ENCODE assay signal across 14 mouse cellular contexts in the genomic region with DNA sequence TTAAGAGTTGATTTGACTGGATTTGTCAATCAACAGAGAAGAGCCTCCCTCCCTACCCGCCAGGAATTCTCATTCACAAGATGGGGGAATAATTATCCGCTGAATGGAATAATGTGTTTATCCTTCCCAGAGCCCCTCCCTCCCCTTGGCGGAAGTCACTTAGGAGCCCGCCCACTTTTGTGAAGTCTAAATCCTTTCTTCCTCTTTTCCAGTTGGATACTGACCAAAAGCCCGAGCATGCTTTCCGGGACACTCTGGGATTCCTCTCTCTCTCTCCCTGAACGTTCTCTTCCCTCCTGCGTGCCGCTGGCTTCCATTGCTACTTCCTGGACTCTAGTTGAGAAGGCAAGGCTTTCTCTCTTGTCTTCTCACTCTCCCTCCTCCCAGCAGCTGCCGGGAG.
DNase-seq lines count a peak whose midpoint lies in the region; ATAC-seq and TF ChIP-seq lines count a peak whose summit lies in the region.
"Had no signal": no experiment of that assay in that cellular context is flagged by ENCODE, and none has a peak within 500 bp of the region (broad histone marks: within the 10 kb centered on the region; RNA-seq: fewer than 3 reads in every experiment).

No protein-coding gene starts in this region.

- no peak overlapping the region for H3K4me3 ChIP-seq in forebrain, embryonic 11.5 days (ENCODE audit: low read depth, low read length)
- H3K4me3 ChIP-seq in forebrain, embryonic 13.5 days: no peak overlapping the region
- peak overlapping the region; percentile 46 for H3K4me3 ChIP-seq in layer of hippocampus, adult 2 months
- H3K4me3 ChIP-seq in small intestine, adult 2 months (ENCODE audit: low read depth, low read length): peak overlapping the region; percentile 32
- H3K4me3 ChIP-seq in midbrain, postnatal 0 days (ENCODE audit: low read depth, low read length): no peak overlapping the region
- H3K4me3 ChIP-seq: embryonic facial prominence, embryonic 13.5 days; limb, embryonic 12.5 days; midbrain, embryonic 13.5 days; neural tube, embryonic 12.5 days had no signal

- TF ChIP-seq CTCF in layer of hippocampus, adult 2 months (conservative IDR thresholded peaks at IDR 0.05): no peak
- no peak for TF ChIP-seq CTCF in small intestine, adult 2 months (IDR thresholded peaks at IDR 0.05; ENCODE audit: extremely low read depth, insufficient read length, insufficient replicate concordance, low read depth, low read length)
- no peak for TF ChIP-seq CTCF in midbrain, postnatal 0 days (IDR thresholded peaks at IDR 0.05)

- no peaks in the 10 kb centered on the region for H3K9me3 ChIP-seq in forebrain, embryonic 11.5 days (ENCODE audit: control insufficient read depth, low read length)
- no peaks in the 10 kb centered on the region for H3K9me3 ChIP-seq in forebrain, embryonic 13.5 days (replicated peaks)
- no peaks in the 10 kb centered on the region for H3K9me3 ChIP-seq in midbrain, postnatal 0 days (ENCODE audit: low read length)
- H3K9me3 ChIP-seq: embryonic facial prominence, embryonic 13.5 days; limb, embryonic 12.5 days; midbrain, embryonic 13.5 days; neural tube, embryonic 12.5 days had no signal

- 0 out of 2 replicates have a peak, but pooled peaks have one; percentile 28 for ATAC-seq in forebrain, embryonic 11.5 days (replicated peaks; ENCODE audit: low FRiP score)
- no peak for ATAC-seq in forebrain, embryonic 13.5 days
- ATAC-seq in midbrain, postnatal 0 days (ENCODE audit: low FRiP score): no peak
- ATAC-seq: liver, postnatal 0 days; midbrain, embryonic 13.5 days had no signal

- H3K4me1 ChIP-seq in forebrain, embryonic 11.5 days (replicated peaks; ENCODE audit: control insufficient read depth, insufficient read depth, low read length): no peaks in the 10 kb centered on the region
- H3K4me1 ChIP-seq in forebrain, embryonic 13.5 days: no peaks in the 10 kb centered on the region
- no peaks in the 10 kb centered on the region for H3K4me1 ChIP-seq in small intestine, adult 2 months (ENCODE audit: control insufficient read depth, insufficient read depth, insufficient read length, low read length)
- H3K4me1 ChIP-seq in midbrain, postnatal 0 days (ENCODE audit: insufficient read depth, low read length): no peaks in the 10 kb centered on the region
- H3K4me1 ChIP-seq: embryonic facial prominence, embryonic 13.5 days; midbrain, embryonic 13.5 days; neural tube, embryonic 12.5 days had no signal

- TF ChIP-seq POLR2A in small intestine, adult 2 months (IDR thresholded peaks at IDR 0.05; ENCODE audit: low read depth, low read length): no peak

- no peaks in the 10 kb centered on the region for H3K36me3 ChIP-seq in forebrain, embryonic 11.5 days (ENCODE audit: control insufficient read depth, insufficient read depth, low read length)
- H3K36me3 ChIP-seq in forebrain, embryonic 13.5 days (ENCODE audit: poor library complexity, severe bottlenecking): no peaks in the 10 kb centered on the region
- H3K36me3 ChIP-seq in small intestine, adult 2 months (ENCODE audit: control insufficient read depth, insufficient read depth, low read length): no peaks in the 10 kb centered on the region
- no peaks in the 10 kb centered on the region for H3K36me3 ChIP-seq in midbrain, postnatal 0 days (ENCODE audit: insufficient read depth, low read length)
- H3K36me3 ChIP-seq: embryonic facial prominence, embryonic 13.5 days; limb, embryonic 12.5 days; midbrain, embryonic 13.5 days; neural tube, embryonic 12.5 days had no signal

- DNase-seq in forebrain, embryonic 11.5 days (ENCODE audit: low spot score): no peak
- DNase-seq in layer of hippocampus, adult 2 months (ENCODE audit: low spot score in 2 of 2): peak in 1 of 2 experiments; percentile 12
- no peak for DNase-seq in layer of hippocampus, postnatal 36 days
- DNase-seq in heart, adult 9 months (ENCODE audit: low spot score in 2 of 2): peak; percentile 21 to 23
- DNase-seq in midbrain, postnatal 0 days (ENCODE audit: low spot score): no peak
- DNase-seq in layer of hippocampus, adult 11-12 months (ENCODE audit: low spot score): no peak
- DNase-seq: cerebellum, postnatal 14 days; liver, postnatal 0 days had no signal

- no peak overlapping the region for H3K27ac ChIP-seq in forebrain, embryonic 11.5 days (ENCODE audit: low read depth, low read length)
- no peak overlapping the region for H3K27ac ChIP-seq in forebrain, embryonic 13.5 days
- H3K27ac ChIP-seq in layer of hippocampus, adult 2 months: no peak overlapping the region
- no peak overlapping the region for H3K27ac ChIP-seq in small intestine, adult 2 months (ENCODE audit: insufficient read depth, low read depth, low read length)
- H3K27ac ChIP-seq in midbrain, postnatal 0 days (ENCODE audit: low read depth, low read length): no peak overlapping the region
- H3K27ac ChIP-seq: embryonic facial prominence, embryonic 13.5 days; limb, embryonic 12.5 days; midbrain, embryonic 13.5 days; neural tube, embryonic 12.5 days had no signal

- H3K4me2 ChIP-seq in forebrain, embryonic 11.5 days (ENCODE audit: low read depth, low read length, severe bottlenecking): no peak overlapping the region
- H3K4me2 ChIP-seq in forebrain, embryonic 13.5 days: no peak overlapping the region
- no peak overlapping the region for H3K4me2 ChIP-seq in midbrain, postnatal 0 days (ENCODE audit: low read depth, low read length, poor library complexity, severe bottlenecking)
- H3K4me2 ChIP-seq: embryonic facial prominence, embryonic 13.5 days; limb, embryonic 12.5 days; midbrain, embryonic 13.5 days; neural tube, embryonic 12.5 days had no signal

- WGBS in forebrain, embryonic 11.5 days: 86% methylated on average over 10 of the region's 10 CpGs
- 75% methylated on average over 10 of the region's 10 CpGs for WGBS in forebrain, embryonic 13.5 days
- WGBS in small intestine, adult 2 months: 78% methylated on average over 10 of the region's 10 CpGs
- 66% methylated on average over 10 of the region's 10 CpGs for WGBS in midbrain, postnatal 0 days

- no peaks in the 10 kb centered on the region for H3K27me3 ChIP-seq in forebrain, embryonic 11.5 days (ENCODE audit: control insufficient read depth, insufficient read depth, low read length)
- H3K27me3 ChIP-seq in forebrain, embryonic 13.5 days: no peaks in the 10 kb centered on the region
- H3K27me3 ChIP-seq in small intestine, adult 2 months (ENCODE audit: control insufficient read depth, insufficient read depth, low read length): no peaks in the 10 kb centered on the region
- H3K27me3 ChIP-seq in midbrain, postnatal 0 days (ENCODE audit: insufficient read depth, low read length): no peaks in the 10 kb centered on the region
- H3K27me3 ChIP-seq: embryonic facial prominence, embryonic 13.5 days; limb, embryonic 12.5 days; midbrain, embryonic 13.5 days; neural tube, embryonic 12.5 days had no signal

- no peak overlapping the region for H3K9ac ChIP-seq in forebrain, embryonic 11.5 days (ENCODE audit: low read length)
- H3K9ac ChIP-seq in forebrain, embryonic 13.5 days: no peak overlapping the region
- H3K9ac ChIP-seq in midbrain, postnatal 0 days (replicated peaks; ENCODE audit: low read length, poor library complexity, severe bottlenecking): no peak overlapping the region
- H3K9ac ChIP-seq: embryonic facial prominence, embryonic 13.5 days; limb, embryonic 12.5 days; liver, postnatal 0 days; midbrain, embryonic 13.5 days; neural tube, embryonic 12.5 days had no signal

Comparison
In these comparisons a context has a peak if more than half of its experiments do, and no peak if none do; other contexts are left out.
1. DNase-seq: peak in heart, adult 9 months (2 of 2); none in forebrain, embryonic 11.5 days (single experiment), layer of hippocampus, postnatal 36 days (0 of 2), midbrain, postnatal 0 days (single experiment) and layer of hippocampus, adult 11-12 months (single experiment).
2. H3K4me3 ChIP-seq: peak in layer of hippocampus, adult 2 months (single experiment) and small intestine, adult 2 months (single experiment); none in forebrain, embryonic 11.5 days (single experiment), forebrain, embryonic 13.5 days (single experiment) and midbrain, postnatal 0 days (single experiment).